Mouse (Mus musculus): ENCODE measurements around the gene Mgmt. TPM values are rescaled to one million over a fixed set of nuclear protein-coding genes. Genes with fewer than 3 reads are reported as not detected.

The Mgmt gene
- polyA plus RNA-seq, 1 experiment from 2014 or later: 3.0 TPM

DNA sequence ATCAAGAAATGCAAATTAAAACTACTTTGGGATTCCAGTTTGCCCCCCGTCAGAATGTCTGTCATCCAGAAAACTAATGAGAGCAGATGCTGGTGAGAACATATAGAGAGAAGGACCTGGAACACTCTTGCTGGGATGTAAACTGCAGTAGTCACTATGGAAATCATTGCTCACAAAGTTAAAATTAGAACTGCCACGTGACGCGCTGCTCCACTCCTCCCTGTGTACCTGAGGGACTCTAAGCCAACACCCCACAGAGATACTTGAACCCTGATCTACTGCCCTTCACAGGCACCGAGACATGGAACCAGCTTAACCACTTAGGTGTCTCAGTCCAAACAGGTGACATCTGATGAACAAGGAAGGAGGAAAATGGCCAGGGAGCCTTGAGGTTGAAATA, 171.0 kb downstream of the Mgmt start:
- Histone ChIP-seq H3K9ac (ENCODE audit: low read length) (no peak overlapping the region), H3K27ac (ENCODE audit: low read depth, low read length) (no peak overlapping the region), H3K4me2 (no peak overlapping the region), H3K36me3 (ENCODE audit: control insufficient read depth, insufficient read depth, low read length) (no peaks in the 10 kb centered on the region), H3K4me1 (ENCODE audit: control insufficient read depth, insufficient read depth, low read length) (no peaks in the 10 kb centered on the region), H3K4me3 (ENCODE audit: low read depth, low read length) (no peak overlapping the region), H3K27me3 (ENCODE audit: control insufficient read depth, insufficient read depth, low read length) (no peaks in the 10 kb centered on the region), H3K9me3 (ENCODE audit: control insufficient read depth, low read length) (no peaks in the 10 kb centered on the region)
- ATAC-seq (ENCODE audit: low FRiP score) (no peak), DNase-seq (ENCODE audit: low spot score, missing footprints) (no peak)
- WGBS: 93% methylated on average over 5 of the region's 5 CpGs

DNA sequence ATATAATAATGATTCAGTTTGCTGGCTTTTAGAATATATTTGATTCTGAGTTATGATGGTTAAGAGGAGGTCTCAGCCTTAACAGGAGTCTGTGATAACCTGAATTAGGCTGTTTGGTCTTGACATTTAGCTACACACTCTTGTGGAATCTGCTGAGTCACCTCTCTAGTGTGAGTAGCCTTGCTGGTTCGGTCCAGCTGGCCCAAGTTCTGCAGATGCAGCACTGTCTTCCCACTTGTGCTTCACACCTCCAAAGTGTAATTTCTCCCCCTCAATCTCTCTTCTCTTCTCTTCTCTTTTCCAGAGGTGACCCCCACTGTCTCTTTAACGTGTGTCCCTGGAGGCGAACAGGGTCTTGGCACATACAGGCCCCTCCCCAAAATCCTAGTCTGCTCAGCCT, 171.8 kb downstream of the Mgmt start:
- ATAC-seq (ENCODE audit: low FRiP score) (no peak), DNase-seq (ENCODE audit: low spot score, missing footprints) (no peak)
- WGBS: 85% methylated on average over 3 of the region's 3 CpGs
- Histone ChIP-seq H3K4me3 (ENCODE audit: low read depth, low read length) (no peak overlapping the region), H3K9me3 (ENCODE audit: control insufficient read depth, low read length) (no peaks in the 10 kb centered on the region), H3K27ac (ENCODE audit: low read depth, low read length) (no peak overlapping the region), H3K27me3 (ENCODE audit: control insufficient read depth, insufficient read depth, low read length) (no peaks in the 10 kb centered on the region), H3K9ac (ENCODE audit: low read length) (no peak overlapping the region), H3K4me1 (ENCODE audit: control insufficient read depth, insufficient read depth, low read length) (no peaks in the 10 kb centered on the region), H3K4me2 (no peak overlapping the region), H3K36me3 (ENCODE audit: control insufficient read depth, insufficient read depth, low read length) (no peaks in the 10 kb centered on the region)

DNA sequence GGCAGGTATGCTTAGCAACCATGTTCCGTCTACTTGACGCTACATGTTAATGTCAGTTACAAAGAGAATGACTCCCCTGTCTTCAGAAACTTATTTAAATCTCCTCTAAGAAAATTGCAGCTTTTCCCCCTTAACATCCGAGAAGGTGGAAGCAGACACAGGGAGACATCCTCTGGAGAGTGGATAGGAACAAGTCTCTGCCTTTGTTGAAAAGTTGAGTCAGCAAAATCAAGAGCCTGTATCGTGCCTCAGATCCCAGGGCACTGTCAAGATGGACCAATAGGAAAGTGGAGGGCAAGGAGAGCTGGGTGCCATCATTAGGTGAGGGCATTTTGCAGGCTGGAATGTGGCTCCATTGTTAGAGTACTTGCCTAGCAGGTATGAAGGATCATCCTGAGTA, 172.6 kb downstream of the Mgmt start:
- ATAC-seq (ENCODE audit: low FRiP score) (no peak), DNase-seq (ENCODE audit: low spot score, missing footprints) (peak; percentile 41)
- Histone ChIP-seq H3K4me2 (no peak overlapping the region), H3K9me3 (ENCODE audit: control insufficient read depth, low read length) (no peaks in the 10 kb centered on the region), H3K4me3 (ENCODE audit: low read depth, low read length) (no peak overlapping the region), H3K36me3 (ENCODE audit: control insufficient read depth, insufficient read depth, low read length) (no peaks in the 10 kb centered on the region), H3K4me1 (ENCODE audit: control insufficient read depth, insufficient read depth, low read length) (no peaks in the 10 kb centered on the region), H3K27me3 (ENCODE audit: control insufficient read depth, insufficient read depth, low read length) (no peaks in the 10 kb centered on the region), H3K9ac (ENCODE audit: low read length) (no peak overlapping the region), H3K27ac (ENCODE audit: low read depth, low read length) (no peak overlapping the region)
- WGBS: 85% methylated on average over 4 of the region's 4 CpGs

DNA sequence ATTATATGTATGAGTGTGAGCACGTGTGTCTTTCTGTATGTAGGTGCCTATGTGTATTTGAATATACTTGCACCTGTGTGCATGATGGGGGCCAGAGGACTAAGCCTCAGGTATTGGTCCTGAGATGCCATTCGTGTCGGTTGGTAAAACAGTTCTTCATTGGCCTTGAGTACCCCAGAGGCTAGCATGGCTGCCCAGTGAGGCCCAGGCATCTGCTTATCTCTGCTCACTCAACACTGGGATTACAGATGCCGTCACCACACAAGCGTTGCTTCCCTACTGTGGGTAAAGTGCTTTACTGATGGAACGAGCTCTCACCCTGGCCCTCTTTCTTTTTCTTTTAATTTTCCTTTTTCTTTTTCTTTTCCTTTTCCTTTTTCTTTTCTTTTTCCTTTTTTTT, 173.3 kb downstream of the Mgmt start:
- Histone ChIP-seq H3K36me3 (ENCODE audit: control insufficient read depth, insufficient read depth, low read length) (no peaks in the 10 kb centered on the region), H3K9ac (ENCODE audit: low read length) (no peak overlapping the region), H3K27ac (ENCODE audit: low read depth, low read length) (no peak overlapping the region), H3K4me1 (ENCODE audit: control insufficient read depth, insufficient read depth, low read length) (no peaks in the 10 kb centered on the region), H3K27me3 (ENCODE audit: control insufficient read depth, insufficient read depth, low read length) (no peaks in the 10 kb centered on the region), H3K4me2 (no peak overlapping the region), H3K9me3 (ENCODE audit: control insufficient read depth, low read length) (no peaks in the 10 kb centered on the region), H3K4me3 (ENCODE audit: low read depth, low read length) (no peak overlapping the region)
- DNase-seq (ENCODE audit: low spot score, missing footprints): peak; percentile 81
- WGBS: 90% methylated on average over 6 of the region's 6 CpGs
- ATAC-seq (ENCODE audit: low FRiP score): no peak

GRCm38 (mm10) chr7:137068796-137069195, 174.4 kb downstream of the Mgmt start:
- H3K9ac ChIP-seq (ENCODE audit: low read length): no peak overlapping the region
- H3K4me3 ChIP-seq (ENCODE audit: low read depth, low read length): no peak overlapping the region
- ATAC-seq (ENCODE audit: low FRiP score) (no peak), DNase-seq (ENCODE audit: low spot score, missing footprints) (peak; percentile 21)
- no peaks in the 10 kb centered on the region for H3K27me3 ChIP-seq (ENCODE audit: control insufficient read depth, insufficient read depth, low read length)
- WGBS: 91% methylated on average over 5 of the region's 5 CpGs
- H3K4me2 ChIP-seq: no peak overlapping the region
- no peak overlapping the region for H3K27ac ChIP-seq (ENCODE audit: low read depth, low read length)
- no peaks in the 10 kb centered on the region for H3K36me3 ChIP-seq (ENCODE audit: control insufficient read depth, insufficient read depth, low read length)
- H3K4me1 ChIP-seq (ENCODE audit: control insufficient read depth, insufficient read depth, low read length): no peaks in the 10 kb centered on the region
- H3K9me3 ChIP-seq (ENCODE audit: control insufficient read depth, low read length): no peaks in the 10 kb centered on the region

GRCm38 (mm10) chr7:137069768-137070167, 175.4 kb downstream of the Mgmt start:
- H3K27me3 ChIP-seq (ENCODE audit: control insufficient read depth, insufficient read depth, low read length): no peaks in the 10 kb centered on the region
- H3K36me3 ChIP-seq (ENCODE audit: control insufficient read depth, insufficient read depth, low read length): no peaks in the 10 kb centered on the region
- no peak overlapping the region for H3K9ac ChIP-seq (ENCODE audit: low read length)
- no peaks in the 10 kb centered on the region for H3K9me3 ChIP-seq (ENCODE audit: control insufficient read depth, low read length)
- H3K4me3 ChIP-seq (ENCODE audit: low read depth, low read length): no peak overlapping the region
- 93% methylated on average over 6 of the region's 6 CpGs for WGBS
- no peak overlapping the region for H3K4me2 ChIP-seq
- no peaks in the 10 kb centered on the region for H3K4me1 ChIP-seq (ENCODE audit: control insufficient read depth, insufficient read depth, low read length)
- H3K27ac ChIP-seq (ENCODE audit: low read depth, low read length): no peak overlapping the region
- DNase-seq (ENCODE audit: low spot score, missing footprints) (peak; percentile 56), ATAC-seq (ENCODE audit: low FRiP score) (no peak)

- Histone ChIP-seq H3K4me1 (ENCODE audit: control insufficient read depth, insufficient read depth, low read length) (no peaks in the 10 kb centered on the region), H3K4me2 (no peak overlapping the region), H3K4me3 (ENCODE audit: low read depth, low read length) (no peak overlapping the region), H3K36me3 (ENCODE audit: control insufficient read depth, insufficient read depth, low read length) (no peaks in the 10 kb centered on the region), H3K9me3 (ENCODE audit: control insufficient read depth, low read length) (no peaks in the 10 kb centered on the region), H3K27ac (ENCODE audit: low read depth, low read length) (no peak overlapping the region), H3K27me3 (ENCODE audit: control insufficient read depth, insufficient read depth, low read length) (no peaks in the 10 kb centered on the region), H3K9ac (ENCODE audit: low read length) (no peak overlapping the region)
- peak; percentile 23 for DNase-seq (ENCODE audit: low spot score, missing footprints)
- ATAC-seq (ENCODE audit: low FRiP score): no peak
- WGBS: 91% methylated on average over 6 of the region's 6 CpGs
Observed at GRCm38 (mm10) chr7:137071346-137071745, 176.9 kb downstream of the Mgmt start.

- no peak for ATAC-seq (ENCODE audit: low FRiP score)
- no peaks in the 10 kb centered on the region for H3K9me3 ChIP-seq (ENCODE audit: control insufficient read depth, low read length)
- WGBS: 82% methylated on average over 5 of the region's 5 CpGs
Observed at GRCm38 (mm10) chr7:137073878-137074277, 179.5 kb downstream of the Mgmt start.

DNA sequence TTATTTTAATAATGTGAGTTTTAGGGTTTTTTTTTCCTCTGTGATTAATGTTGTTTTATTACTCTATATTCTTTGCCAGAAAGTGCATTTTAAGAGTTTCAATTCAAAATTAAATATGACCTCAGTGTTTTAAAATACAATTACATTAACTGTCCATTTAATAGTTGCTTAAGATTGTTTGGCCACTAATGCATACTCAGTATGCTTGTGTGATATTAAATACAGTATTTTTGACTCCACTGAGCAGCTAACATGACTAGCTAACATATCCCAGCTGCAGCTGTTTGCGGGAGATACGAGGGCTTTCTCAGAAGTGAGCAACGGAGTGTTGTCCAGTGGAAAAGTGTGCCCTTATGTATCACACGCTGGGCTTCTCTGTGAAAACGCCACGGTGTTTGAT, 179.9 kb downstream of the Mgmt start:
- no peak overlapping the region for H3K4me3 ChIP-seq (ENCODE audit: low read depth, low read length)
- H3K4me2 ChIP-seq: no peak overlapping the region
- H3K9ac ChIP-seq (ENCODE audit: low read length): no peak overlapping the region
- H3K4me1 ChIP-seq (ENCODE audit: control insufficient read depth, insufficient read depth, low read length): no peaks in the 10 kb centered on the region
- DNase-seq (ENCODE audit: low spot score, missing footprints): no peak
- 94% methylated on average over 6 of the region's 6 CpGs for WGBS
- no peak overlapping the region for H3K27ac ChIP-seq (ENCODE audit: low read depth, low read length)
- no peaks in the 10 kb centered on the region for H3K9me3 ChIP-seq (ENCODE audit: control insufficient read depth, low read length)
- no peaks in the 10 kb centered on the region for H3K36me3 ChIP-seq (ENCODE audit: control insufficient read depth, insufficient read depth, low read length)
- no peaks in the 10 kb centered on the region for H3K27me3 ChIP-seq (ENCODE audit: control insufficient read depth, insufficient read depth, low read length)
- ATAC-seq (ENCODE audit: low FRiP score): no peak

More at GRCm38 (mm10) chr7:137073878-137074277, 179.5 kb downstream of the Mgmt start:
- Histone ChIP-seq H3K4me3 (ENCODE audit: low read depth, low read length) (no peak overlapping the region), H3K27me3 (ENCODE audit: control insufficient read depth, insufficient read depth, low read length) (no peaks in the 10 kb centered on the region), H3K36me3 (ENCODE audit: control insufficient read depth, insufficient read depth, low read length) (no peaks in the 10 kb centered on the region), H3K4me2 (no peak overlapping the region), H3K9ac (ENCODE audit: low read length) (no peak overlapping the region), H3K4me1 (ENCODE audit: control insufficient read depth, insufficient read depth, low read length) (no peaks in the 10 kb centered on the region), H3K27ac (ENCODE audit: low read depth, low read length) (no peak overlapping the region)
- DNase-seq (ENCODE audit: low spot score, missing footprints): no peak

DNA sequence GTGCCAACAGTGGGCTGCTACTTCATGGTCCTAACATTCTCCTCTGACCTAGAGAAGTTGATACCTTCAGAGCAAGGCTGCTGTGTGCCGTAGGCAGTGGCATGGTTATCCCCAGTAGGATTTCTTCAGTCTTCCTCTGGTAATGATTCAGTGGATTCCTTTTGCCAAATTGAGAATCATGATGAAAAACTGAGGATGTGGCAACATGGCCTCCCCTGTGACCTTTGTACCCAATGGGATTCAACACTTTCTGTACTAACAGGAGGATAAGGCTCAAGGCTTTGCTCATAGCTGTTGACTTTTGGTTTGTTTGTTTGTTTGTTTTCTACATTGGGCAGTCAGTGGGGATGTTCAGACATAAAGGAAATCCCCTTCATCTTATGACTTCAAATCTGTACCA, 180.9 kb downstream of the Mgmt start:
- no peak overlapping the region for H3K4me2 ChIP-seq
- 81% methylated on average over 1 of the region's 1 CpGs for WGBS
- no peaks in the 10 kb centered on the region for H3K9me3 ChIP-seq (ENCODE audit: control insufficient read depth, low read length)
- ATAC-seq (ENCODE audit: low FRiP score) (no peak), DNase-seq (ENCODE audit: low spot score, missing footprints) (no peak)
- H3K27me3 ChIP-seq (ENCODE audit: control insufficient read depth, insufficient read depth, low read length): no peaks in the 10 kb centered on the region
- no peaks in the 10 kb centered on the region for H3K36me3 ChIP-seq (ENCODE audit: control insufficient read depth, insufficient read depth, low read length)
- no peak overlapping the region for H3K27ac ChIP-seq (ENCODE audit: low read depth, low read length)
- H3K9ac ChIP-seq (ENCODE audit: low read length): no peak overlapping the region
- H3K4me1 ChIP-seq (ENCODE audit: control insufficient read depth, insufficient read depth, low read length): no peaks in the 10 kb centered on the region
- H3K4me3 ChIP-seq (ENCODE audit: low read depth, low read length): no peak overlapping the region

Measured in midbrain, embryonic 11.5 days (tissue).